Mouse (Mus musculus): ENCODE results near the gene Ncf4.

DNA sequence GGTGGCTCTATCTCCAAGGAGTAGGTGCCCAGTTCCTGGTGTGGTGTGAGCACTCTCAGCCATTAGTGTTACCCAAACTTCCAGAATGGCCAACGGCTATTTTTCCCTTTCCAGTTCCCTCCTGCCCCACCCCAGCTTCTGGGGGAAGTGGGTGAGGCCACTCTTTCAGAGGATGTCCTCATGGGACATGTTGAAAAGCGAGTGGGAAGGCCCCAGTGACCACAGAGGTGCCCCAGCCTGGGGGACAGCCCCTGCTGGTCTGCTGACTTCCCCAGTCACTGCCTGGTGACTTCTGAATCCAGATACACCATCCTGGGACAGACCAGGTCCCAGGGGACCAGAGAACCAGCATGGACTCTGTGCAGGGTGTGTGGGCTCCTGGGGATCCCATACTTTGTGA, 3.1 kb downstream of the Ncf4 start:
- TF ChIP-seq CTCF (IDR thresholded peaks at IDR 0.05; ENCODE audit: low read depth) (no peak), EP300 (IDR thresholded peaks at IDR 0.05; ENCODE audit: low read depth) (no peak)
